Mouse (Mus musculus) forebrain, embryonic 11.5 days (tissue): ENCODE measurements around the gene Gm17359. TPM values are rescaled to one million over a fixed set of nuclear protein-coding genes. Genes with fewer than 3 reads are reported as not detected.

ENCODE experiments used
- ATAC-seq: fragments of 200-750 bp; cut with Nextera tagmentation; replicated peaks from 2 replicates; pipeline ENCODE4 v1.8.0; 2017; ENCODE audit warnings: moderate TSS enrichment; ENCODE audit not compliant: low FRiP score
- DNase-seq: peaks from one replicate; pipeline ENCODE4 v3.0.0-alpha.2; 2017; ENCODE audit warnings: low spot score
- H3K27ac ChIP-seq: fragments of 300-500 bp; sonication (generic); 2 replicates; pipeline ENCODE4 v1.5.1; 2014; ENCODE audit warnings: low read depth, low read length
- H3K27me3 ChIP-seq: fragments of 300-500 bp; sonication (generic); 2 replicates; pipeline ENCODE4 v1.6.1; 2014; ENCODE audit warnings: mild to moderate bottlenecking, low read length, mixed read lengths; ENCODE audit not compliant: control insufficient read depth, insufficient read depth
- H3K36me3 ChIP-seq: fragments of 300-500 bp; sonication (generic); 2 replicates; pipeline ENCODE4 v1.6.1; 2014; ENCODE audit warnings: mild to moderate bottlenecking, low read length, moderate library complexity, mixed read lengths; ENCODE audit not compliant: control insufficient read depth, insufficient read depth
- H3K4me1 ChIP-seq: fragments of 300-500 bp; sonication (generic); replicated peaks from 2 replicates; pipeline ENCODE4 v1.6.1; 2014; ENCODE audit warnings: low read length, mixed read lengths; ENCODE audit not compliant: control insufficient read depth, insufficient read depth
- H3K4me2 ChIP-seq: fragments of 300-500 bp; sonication (generic); 2 replicates; pipeline ENCODE4 v1.6.1; 2014; ENCODE audit warnings: low read depth, mild to moderate bottlenecking, low read length, moderate library complexity, mixed read lengths; ENCODE audit not compliant: severe bottlenecking
- H3K4me3 ChIP-seq: fragments of 300-500 bp; sonication (generic); 2 replicates; pipeline ENCODE4 v1.5.1; 2014; ENCODE audit warnings: low read depth, low read length
- H3K9ac ChIP-seq: fragments of 300-500 bp; sonication (generic); 2 replicates; pipeline ENCODE4 v1.6.1; 2014; ENCODE audit warnings: low read length
- H3K9me3 ChIP-seq: fragments of 300-500 bp; sonication (generic); 2 replicates; pipeline ENCODE4 v1.6.1; 2016; ENCODE audit warnings: low read length, mixed read lengths; ENCODE audit not compliant: control insufficient read depth
- WGBS: fragments of 180-500 bp; shearing (Covaris S2); extraction: QIAGEN DNeasy Blood & Tissue Kit; methylation state at CpG from one replicate; pipeline ENCODE4 v1.1.7; 2014; 5-methylcytosine and 5-hydroxymethylcytosine counted together
- polyA plus RNA-seq: library from polyadenylated mRNA; unstranded; fragments of >200 nt; fragmentation: Nextera tagmentation; extraction: Ambion mirVana; gene quantifications from 2 replicates; pipeline ENCODE4 v1.2.1, GENCODE M21; 2014

The Gm17359 gene
- polyA plus RNA-seq, 1 experiment from 2014 or later = not detected

DNA sequence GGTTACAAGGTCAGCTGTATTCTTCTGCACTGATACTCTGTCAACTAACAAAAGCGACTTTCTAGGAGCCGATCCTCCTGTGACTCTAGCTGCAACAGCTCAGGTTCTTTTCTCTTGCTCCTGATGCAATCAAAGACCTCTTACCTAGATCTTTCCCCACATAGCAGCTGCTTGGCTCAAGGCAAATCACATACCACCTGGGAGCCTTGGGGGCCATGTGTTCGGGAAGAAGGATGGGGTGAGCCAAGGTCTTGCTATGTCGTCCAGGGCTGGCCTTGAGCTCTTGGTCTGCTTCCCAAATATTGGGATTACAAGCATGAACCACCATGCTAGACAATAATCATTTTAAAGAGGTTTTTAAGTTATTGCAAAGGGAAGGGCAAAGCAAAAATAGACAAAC, 39.2 kb upstream of the Gm17359 start:
- ATAC-seq = no peak
- no peak for DNase-seq
- 84% methylated on average over 4 of the region's 4 CpGs for WGBS
- Histone ChIP-seq H3K4me1 (no peaks in the 10 kb centered on the region), H3K27ac (no peak overlapping the region), H3K36me3 (no peaks in the 10 kb centered on the region), H3K9me3 (no peaks in the 10 kb centered on the region), H3K27me3 (no peaks in the 10 kb centered on the region), H3K9ac (no peak overlapping the region), H3K4me3 (no peak overlapping the region), H3K4me2 (no peak overlapping the region)

DNA sequence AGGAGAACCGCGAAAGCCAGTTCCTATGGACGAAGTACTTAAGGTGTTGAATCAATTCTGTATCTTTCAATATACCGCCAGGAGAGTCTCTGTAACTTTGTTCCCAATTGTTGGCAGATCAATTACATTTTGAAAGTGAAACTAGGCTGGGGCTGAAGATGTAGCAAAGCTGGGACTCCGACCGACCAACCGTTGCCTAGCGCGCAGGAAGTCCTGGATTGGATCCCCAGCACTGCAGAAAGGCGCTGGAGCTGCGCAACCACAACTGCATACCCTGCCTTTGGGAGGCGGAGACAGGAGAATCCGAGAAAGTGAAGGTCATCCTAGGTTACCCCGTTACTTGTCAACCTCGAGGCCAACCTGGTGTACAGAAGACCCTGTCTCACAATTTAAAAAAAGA, 37.1 kb upstream of the Gm17359 start:
- Histone ChIP-seq H3K4me1 (no peaks in the 10 kb centered on the region), H3K27me3 (no peaks in the 10 kb centered on the region), H3K4me2 (no peak overlapping the region), H3K9me3 (no peaks in the 10 kb centered on the region), H3K4me3 (no peak overlapping the region), H3K27ac (no peak overlapping the region), H3K36me3 (no peaks in the 10 kb centered on the region), H3K9ac (no peak overlapping the region)
- ATAC-seq (no peak), DNase-seq (no peak)
- 91% methylated on average over 15 of the region's 15 CpGs for WGBS

DNA sequence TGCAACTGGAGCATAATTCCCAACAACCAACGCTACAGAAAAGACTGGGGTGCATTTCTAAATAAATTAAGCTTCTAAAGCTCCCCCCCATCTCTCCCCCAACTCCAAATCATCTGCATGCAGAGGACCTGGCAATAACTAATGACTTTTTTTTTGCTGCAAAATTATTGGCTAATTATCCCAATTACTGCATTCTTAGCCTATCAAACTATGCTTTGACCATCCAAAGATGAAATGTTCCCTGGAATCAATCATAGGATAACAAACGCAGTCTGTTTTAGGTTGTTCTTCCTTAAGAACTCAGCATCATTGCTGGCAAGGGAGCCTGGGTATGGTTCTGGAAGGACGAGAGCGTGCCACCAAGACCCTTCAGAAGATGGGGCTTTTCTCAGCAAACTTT, 27.9 kb upstream of the Gm17359 start:
- WGBS = 87% methylated on average over 4 of the region's 4 CpGs
- no peaks in the 10 kb centered on the region for H3K9me3 ChIP-seq
- no peaks in the 10 kb centered on the region for H3K4me1 ChIP-seq
- H3K36me3 ChIP-seq = no peaks in the 10 kb centered on the region
- H3K27me3 ChIP-seq = no peaks in the 10 kb centered on the region
- no peak for ATAC-seq
- H3K4me3 ChIP-seq = no peak overlapping the region
- H3K27ac ChIP-seq = no peak overlapping the region
- DNase-seq = no peak
- no peak overlapping the region for H3K9ac ChIP-seq
- H3K4me2 ChIP-seq = no peak overlapping the region

DNA sequence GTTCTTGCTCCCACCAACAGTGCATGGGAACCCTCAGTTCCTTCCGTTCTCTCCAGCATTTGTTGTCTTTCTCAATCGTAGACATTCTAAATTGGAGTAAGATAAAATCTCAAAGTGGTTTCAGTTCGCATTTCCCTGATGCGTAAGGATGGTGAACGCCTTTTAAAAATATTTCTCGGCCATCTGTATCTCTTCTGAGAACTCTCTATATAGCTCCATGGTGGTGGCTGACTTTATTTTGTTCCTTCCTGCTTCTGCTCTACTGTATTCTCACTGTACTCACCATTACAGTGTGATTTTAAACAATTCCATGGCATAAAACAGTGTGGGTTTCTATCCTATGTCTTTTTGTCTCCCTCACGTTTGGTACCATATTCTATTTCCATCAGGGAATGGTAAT, 26.3 kb upstream of the Gm17359 start:
- no peak overlapping the region for H3K4me3 ChIP-seq
- no peak for DNase-seq
- no peak for ATAC-seq
- H3K4me2 ChIP-seq = no peak overlapping the region
- H3K4me1 ChIP-seq = peaks cover 4% of the 10 kb centered on the region; the same call in 1 of the 2 replicates
- H3K9me3 ChIP-seq = no peaks in the 10 kb centered on the region
- no peaks in the 10 kb centered on the region for H3K27me3 ChIP-seq
- WGBS = 89% methylated on average over 7 of the region's 7 CpGs
- no peak overlapping the region for H3K27ac ChIP-seq
- no peaks in the 10 kb centered on the region for H3K36me3 ChIP-seq
- no peak overlapping the region for H3K9ac ChIP-seq

DNA sequence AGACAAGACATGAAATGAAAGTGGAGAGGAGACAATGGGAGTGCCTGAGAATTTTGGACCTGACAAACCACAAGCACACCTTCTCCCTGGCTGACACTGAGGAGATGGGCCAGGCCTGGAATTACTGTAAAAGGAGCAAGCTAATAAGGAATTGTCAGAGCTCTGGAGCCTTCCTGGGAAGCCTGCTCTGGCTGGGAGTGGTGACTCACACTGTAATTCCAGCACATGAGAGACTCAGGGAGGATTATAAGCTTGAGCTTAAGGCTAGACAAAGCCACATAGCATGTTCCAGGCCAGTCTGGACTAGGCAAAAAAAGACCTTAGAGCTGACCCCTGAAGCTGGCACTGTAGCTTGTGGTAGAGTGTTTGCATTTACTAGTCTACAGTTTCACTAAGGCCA, 24.6 kb upstream of the Gm17359 start:
- Histone ChIP-seq H3K4me3 (no peak overlapping the region), H3K27ac (no peak overlapping the region), H3K27me3 (no peaks in the 10 kb centered on the region), H3K36me3 (no peaks in the 10 kb centered on the region), H3K4me1 (peaks cover 4% of the 10 kb centered on the region; the same call in 1 of the 2 replicates), H3K4me2 (no peak overlapping the region), H3K9me3 (no peaks in the 10 kb centered on the region), H3K9ac (no peak overlapping the region)
- no peak for DNase-seq
- no peak for ATAC-seq

DNA sequence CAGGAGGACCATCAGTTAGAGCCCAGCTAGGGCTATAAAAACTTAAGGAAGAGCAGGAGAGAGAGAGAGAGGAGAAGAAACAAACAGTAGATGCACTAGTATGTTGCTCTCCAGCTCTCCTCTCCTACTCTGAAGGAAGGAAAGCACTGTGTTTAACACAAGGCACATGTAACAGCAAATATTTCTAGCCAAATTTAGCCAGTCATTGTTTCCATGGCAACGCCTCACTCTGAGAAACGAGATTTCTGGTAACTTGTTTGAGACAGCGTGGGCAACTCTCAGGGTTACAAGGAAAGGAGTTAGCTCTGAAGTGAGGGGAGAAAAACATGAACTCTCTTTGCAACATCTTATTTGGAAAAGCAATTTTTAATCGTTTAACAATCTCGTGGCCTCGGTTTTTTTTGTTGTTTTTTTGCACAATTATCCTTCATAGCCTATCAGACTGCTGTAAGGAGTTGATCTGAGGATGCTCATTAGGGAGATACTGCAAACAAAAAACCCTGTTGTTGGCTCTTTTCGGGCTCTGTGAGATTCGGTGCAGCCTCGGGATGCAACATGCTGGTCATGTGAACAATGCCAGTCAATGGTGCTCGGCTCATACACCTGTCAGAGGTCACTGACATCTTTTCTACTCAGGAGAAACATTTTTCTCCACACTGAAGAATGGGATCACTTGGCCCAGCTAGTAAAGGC, 22.3 kb upstream of the Gm17359 start:
- H3K27me3 ChIP-seq = no peaks in the 10 kb centered on the region
- peaks cover 4% of the 10 kb centered on the region; the same call in 1 of the 2 replicates for H3K4me1 ChIP-seq
- H3K27ac ChIP-seq = no peak overlapping the region
- H3K9ac ChIP-seq = no peak overlapping the region
- ATAC-seq = no peak
- no peaks in the 10 kb centered on the region for H3K9me3 ChIP-seq
- 48% methylated on average over 10 of the region's 10 CpGs for WGBS
- no peak overlapping the region for H3K4me2 ChIP-seq
- no peak overlapping the region for H3K4me3 ChIP-seq
- DNase-seq = no peak
- no peaks in the 10 kb centered on the region for H3K36me3 ChIP-seq

DNA sequence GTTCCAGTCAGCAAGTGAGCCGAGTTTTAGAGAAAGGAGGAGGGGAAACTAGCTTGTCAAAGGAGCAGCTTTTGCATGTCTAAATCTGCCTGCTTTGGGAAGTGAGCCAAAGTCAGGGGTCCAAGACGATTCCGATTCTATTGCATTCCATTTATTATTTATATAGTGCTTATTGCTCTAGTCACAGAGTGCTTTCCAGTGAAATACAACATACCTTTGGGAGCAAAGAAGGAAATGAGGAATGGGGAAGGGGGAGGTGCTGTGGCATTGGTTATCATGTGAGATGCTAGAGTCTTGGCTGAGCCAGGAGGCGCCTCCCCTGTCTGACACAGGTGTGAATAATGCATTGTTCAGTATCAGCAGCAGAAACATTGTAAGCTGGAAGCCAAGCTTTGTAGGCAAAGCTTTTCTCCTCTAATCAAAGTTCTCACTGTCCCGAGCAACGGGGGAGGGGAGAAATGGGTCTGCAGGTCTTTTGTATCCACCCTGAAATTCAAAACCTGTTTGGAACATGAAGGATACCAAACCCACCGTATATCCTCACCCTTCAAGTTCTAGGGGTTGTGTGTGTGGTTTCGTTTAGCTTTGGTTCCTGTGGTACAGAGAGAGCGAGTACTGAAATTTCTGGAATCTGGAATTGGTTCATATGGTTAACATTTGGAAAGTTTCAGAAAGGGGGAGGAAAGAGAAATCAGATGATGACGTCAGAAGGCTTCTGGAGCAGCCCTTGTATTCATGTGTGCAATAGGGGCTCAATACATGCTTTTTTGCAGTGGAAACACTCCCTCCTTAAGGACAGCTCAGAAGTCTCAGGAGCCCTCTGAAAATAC, 11.5 kb upstream of the Gm17359 start:
- 39% methylated on average over 10 of the region's 10 CpGs for WGBS
- no peak overlapping the region for H3K27ac ChIP-seq
- no peak overlapping the region for H3K9ac ChIP-seq
- ATAC-seq (no peak), DNase-seq (no peak)
- H3K27me3 ChIP-seq = no peaks in the 10 kb centered on the region
- peaks cover 3% of the 10 kb centered on the region; the same call in 1 of the 2 replicates for H3K4me1 ChIP-seq
- H3K4me2 ChIP-seq = no peak overlapping the region
- no peaks in the 10 kb centered on the region for H3K9me3 ChIP-seq
- H3K4me3 ChIP-seq = no peak overlapping the region
- no peaks in the 10 kb centered on the region for H3K36me3 ChIP-seq

DNA sequence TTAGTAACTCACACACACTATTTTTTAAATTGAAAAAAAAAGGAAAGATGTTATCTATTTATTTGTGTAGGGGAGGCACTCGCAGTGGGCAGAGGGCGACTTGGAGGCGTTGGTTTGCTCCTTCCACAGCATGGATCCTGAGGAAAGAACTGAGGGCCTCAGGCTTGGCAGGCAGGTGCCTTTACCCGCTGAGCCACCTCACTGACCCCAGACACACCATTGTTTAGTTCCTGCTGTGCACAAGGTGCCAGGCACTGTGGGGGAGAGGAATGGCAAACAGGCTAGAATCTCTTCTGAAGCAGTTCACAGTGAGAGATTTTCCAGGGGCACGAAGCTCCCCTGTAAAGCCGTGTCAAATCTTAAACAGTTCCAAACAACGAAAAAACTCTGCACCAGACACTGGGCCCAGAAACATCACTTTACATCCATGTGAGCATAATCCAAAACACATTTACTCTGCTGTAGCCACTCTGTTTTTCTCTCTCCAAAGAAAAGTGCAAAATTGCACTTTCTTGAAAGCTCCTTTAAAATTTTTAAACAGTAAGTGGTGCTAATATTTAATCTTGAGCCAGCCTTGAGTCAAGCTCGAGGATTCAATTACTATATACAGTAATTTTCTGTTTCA, 6.7 kb upstream of the Gm17359 start:
- Histone ChIP-seq H3K9me3 (no peaks in the 10 kb centered on the region), H3K27ac (no peak overlapping the region), H3K4me1 (peaks cover 3% of the 10 kb centered on the region; the same call in 1 of the 2 replicates), H3K4me3 (no peak overlapping the region), H3K27me3 (no peaks in the 10 kb centered on the region), H3K4me2 (no peak overlapping the region), H3K9ac (no peak overlapping the region), H3K36me3 (no peaks in the 10 kb centered on the region)
- DNase-seq (no peak), ATAC-seq (no peak)
- WGBS = 16% methylated on average over 8 of the region's 8 CpGs
